Mouse (Mus musculus) cerebellum, adult 2 months (tissue): ENCODE measurements around the gene Nln.

Experiments used
- CTCF ChIP-seq: fragments of 200-500 bp; IDR thresholded peaks from 2 replicates; pipeline ENCODE4 v1.5.1; 2011; ENCODE audit warnings: low read depth, mild to moderate bottlenecking, control low read depth, low read length, moderate library complexity, borderline replicate concordance; ENCODE audit not compliant: insufficient read depth
- POLR2A ChIP-seq: fragments of 200-500 bp; IDR thresholded peaks from 2 replicates; pipeline ENCODE4 v1.6.1; 2011; ENCODE audit warnings: low read length, control low read depth, borderline replicate concordance; ENCODE audit not compliant: insufficient read depth

GRCm38 (mm10) chr13:104038891-104039290 is 70.5 kb downstream of the Nln start:
- TF ChIP-seq POLR2A (no peak), CTCF (no peak)
